Mouse (Mus musculus): ENCODE data around the gene Nectin2.

GRCm38 (mm10) chr7:19675824-19676223, 74.5 kb downstream of the Nectin2 start:
- TF ChIP-seq TCF12 (IDR thresholded peaks at IDR 0.05; ENCODE audit: insufficient read depth, poor library complexity, severe bottlenecking) (no peak), E2F4 (IDR thresholded peaks at IDR 0.05; ENCODE audit: insufficient read depth) (no peak), MAX (IDR thresholded peaks at IDR 0.05; ENCODE audit: low read depth) (no peak)
